Mouse (Mus musculus): ENCODE measurements around the gene Cdrt4. TPM values are rescaled to one million over a fixed set of nuclear protein-coding genes. Genes with fewer than 3 reads are reported as not detected.
A peak's percentile ranks its signal among the peaks of the same experiment; 100 is the strongest.

The Cdrt4 gene
- polyA plus RNA-seq, 1 experiment: not detected

DNA sequence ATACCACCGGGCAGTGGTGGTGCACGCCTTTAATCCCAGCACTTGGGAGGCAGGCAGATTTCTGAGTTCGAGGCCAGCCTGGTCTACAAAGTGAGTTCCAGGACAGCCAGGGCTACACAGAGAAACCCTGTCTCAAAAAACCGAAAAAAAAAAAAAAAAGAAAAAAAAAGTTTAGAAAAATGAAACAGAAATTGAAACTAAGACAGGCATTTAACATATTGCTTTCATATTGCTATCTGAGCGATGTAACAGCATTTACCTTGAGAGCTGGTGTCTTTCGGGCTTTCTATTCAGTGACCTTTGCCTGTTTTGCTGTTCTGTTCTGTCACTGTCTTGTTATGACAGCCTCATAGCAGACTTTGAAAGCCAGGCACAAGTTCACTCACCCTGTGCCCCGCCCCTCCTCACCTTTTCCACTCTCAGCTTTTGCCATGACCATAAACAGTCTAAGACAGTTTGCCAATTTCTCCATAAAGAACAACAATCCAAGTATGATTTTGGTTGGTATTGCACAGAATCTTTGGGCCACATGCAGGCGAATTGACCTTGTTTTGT is 6.7 kb downstream of the Cdrt4 start:
- TF ChIP-seq CTCF (IDR thresholded peaks at IDR 0.05; ENCODE audit: extremely low read depth, insufficient read depth, low read length) (no peak), POLR2A (IDR thresholded peaks at IDR 0.05; ENCODE audit: extremely low read depth, insufficient read depth, low read length) (no peak)
- Histone ChIP-seq H3K4me3 (ENCODE audit: insufficient read depth, low read length) (no peak overlapping the region), H3K27ac (ENCODE audit: insufficient read depth, low read length) (no peak overlapping the region), H3K4me1 (ENCODE audit: control insufficient read depth, insufficient read depth, low read length) (no peaks in the 10 kb centered on the region)

DNA sequence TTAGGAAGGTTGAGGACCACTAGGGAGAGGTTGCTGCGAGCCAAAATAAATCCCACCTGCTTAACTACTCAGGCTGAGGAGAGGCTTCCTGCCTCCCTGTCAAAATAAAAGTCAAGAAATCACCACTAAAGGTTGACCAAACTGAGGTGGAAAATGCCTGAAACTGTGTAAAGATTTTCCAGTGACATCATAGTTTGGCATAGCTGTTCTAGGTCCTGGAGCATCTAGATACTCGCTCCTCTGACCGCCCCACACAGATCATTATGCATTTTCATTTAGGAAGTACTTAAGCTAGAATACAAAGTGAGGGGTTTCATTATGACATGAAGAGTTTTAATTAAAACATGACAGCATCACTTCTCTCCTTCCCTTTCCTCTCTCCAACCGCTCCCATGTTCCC is 12.3 kb downstream of the Cdrt4 start:
- no peak overlapping the region for H3K4me3 ChIP-seq (ENCODE audit: insufficient read depth, low read length)
- H3K4me1 ChIP-seq (ENCODE audit: control insufficient read depth, insufficient read depth, low read length): no peaks in the 10 kb centered on the region
- TF ChIP-seq POLR2A (IDR thresholded peaks at IDR 0.05; ENCODE audit: extremely low read depth, insufficient read depth, low read length) (no peak), CTCF (IDR thresholded peaks at IDR 0.05; ENCODE audit: extremely low read depth, insufficient read depth, low read length) (no peak)
- H3K27ac ChIP-seq (ENCODE audit: insufficient read depth, low read length): no peak overlapping the region

DNA sequence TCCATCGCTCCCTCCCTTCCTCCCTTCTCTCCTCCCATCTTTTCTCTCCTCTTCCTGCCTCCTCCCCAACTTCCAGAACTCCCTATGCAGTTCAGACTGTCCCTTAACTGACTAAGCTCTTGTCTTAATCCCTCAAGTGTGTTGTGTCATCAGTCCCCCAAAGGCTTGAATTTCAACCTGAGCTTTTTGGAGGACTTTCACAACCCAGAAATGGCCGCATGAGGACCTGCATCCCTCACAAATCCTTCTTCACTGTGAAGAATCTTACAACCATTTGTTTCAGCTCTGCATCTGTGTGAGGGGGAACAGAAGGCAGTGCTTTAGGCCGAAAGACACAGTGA is 15.4 kb downstream of the Cdrt4 start:
- TF ChIP-seq CTCF (IDR thresholded peaks at IDR 0.05; ENCODE audit: extremely low read depth, insufficient read depth, low read length) (no peak), POLR2A (IDR thresholded peaks at IDR 0.05; ENCODE audit: extremely low read depth, insufficient read depth, low read length) (no peak)
- H3K27ac ChIP-seq (ENCODE audit: insufficient read depth, low read length): peak overlapping the region; percentile 20; the same call in 1 of the 2 replicates
- no peak overlapping the region for H3K4me3 ChIP-seq (ENCODE audit: insufficient read depth, low read length)
- no peaks in the 10 kb centered on the region for H3K4me1 ChIP-seq (ENCODE audit: control insufficient read depth, insufficient read depth, low read length)

DNA sequence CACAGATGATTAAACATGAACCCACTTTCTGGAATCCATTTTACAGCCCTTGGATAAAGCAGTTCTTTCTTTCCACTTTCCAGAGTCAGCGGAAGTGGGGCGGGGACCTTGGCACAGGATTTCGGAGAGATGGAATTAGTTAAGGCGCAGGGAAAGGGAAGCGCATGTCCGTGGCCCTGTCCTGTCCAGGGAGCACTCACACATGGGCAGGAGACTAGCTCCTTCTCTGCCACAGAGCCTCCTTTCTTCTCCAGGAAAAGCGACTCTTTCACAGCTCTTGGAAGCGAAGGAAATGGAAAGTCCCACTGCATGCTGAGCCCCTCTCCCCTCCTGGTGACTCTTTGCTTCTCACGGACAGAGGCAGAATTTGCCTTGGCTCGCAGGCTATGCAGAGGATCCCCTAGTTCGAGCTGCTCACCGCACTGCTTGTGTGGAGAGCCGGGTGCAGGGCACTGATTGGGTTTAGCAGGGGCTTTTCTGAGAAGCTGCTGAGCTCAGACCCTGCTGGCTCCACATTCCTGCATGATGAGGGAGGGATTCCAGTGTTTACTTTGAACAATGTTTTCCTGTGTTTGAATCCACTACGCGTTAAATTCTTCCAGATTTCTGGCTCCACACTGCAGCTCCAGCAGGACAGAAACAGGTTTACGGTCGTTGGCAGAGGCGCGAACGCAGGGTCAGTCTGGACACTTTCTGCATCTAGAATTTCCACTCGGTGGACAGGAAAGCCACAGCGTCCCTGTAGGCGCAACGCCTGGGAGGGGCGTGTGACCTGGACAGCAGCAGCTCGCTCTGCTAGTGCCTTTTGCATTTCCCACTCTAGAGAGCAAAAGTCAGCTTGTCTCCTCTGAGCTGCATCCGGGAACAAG is 16.0 kb downstream of the Cdrt4 start:
- TF ChIP-seq POLR2A (IDR thresholded peaks at IDR 0.05; ENCODE audit: extremely low read depth, insufficient read depth, low read length) (0 out of 2 replicates have a peak, but pooled peaks have one; percentile 27), CTCF (IDR thresholded peaks at IDR 0.05; ENCODE audit: extremely low read depth, insufficient read depth, low read length) (no peak)
- Histone ChIP-seq H3K27ac (ENCODE audit: insufficient read depth, low read length) (peak overlapping the region; percentile 20), H3K4me3 (ENCODE audit: insufficient read depth, low read length) (no peak overlapping the region), H3K4me1 (ENCODE audit: control insufficient read depth, insufficient read depth, low read length) (no peaks in the 10 kb centered on the region)

DNA sequence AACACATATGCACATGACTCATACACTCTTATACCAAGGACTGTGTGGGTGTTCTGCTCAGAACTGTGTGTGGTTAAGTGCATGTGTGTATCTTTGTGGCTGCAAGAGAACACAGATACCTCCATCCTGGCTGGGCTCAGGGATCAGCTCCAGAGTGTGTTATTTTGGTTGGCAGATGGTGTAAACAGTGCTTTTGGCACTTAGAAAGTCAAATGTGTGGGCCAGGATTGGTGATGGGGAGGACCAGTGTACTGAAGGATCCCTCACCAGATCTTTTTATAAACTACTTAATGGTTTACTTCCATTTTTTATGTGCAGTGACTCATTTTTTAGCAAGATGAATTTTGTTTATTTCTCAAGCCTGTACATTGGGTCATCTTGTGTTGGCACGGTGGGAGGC is 26.2 kb downstream of the Cdrt4 start:
- TF ChIP-seq POLR2A (IDR thresholded peaks at IDR 0.05; ENCODE audit: extremely low read depth, insufficient read depth, low read length): no peak
- no peak for TF ChIP-seq CTCF (IDR thresholded peaks at IDR 0.05; ENCODE audit: extremely low read depth, insufficient read depth, low read length)
- Histone ChIP-seq H3K4me3 (ENCODE audit: insufficient read depth, low read length) (no peak overlapping the region), H3K27ac (ENCODE audit: insufficient read depth, low read length) (no peak overlapping the region), H3K4me1 (ENCODE audit: control insufficient read depth, insufficient read depth, low read length) (no peaks in the 10 kb centered on the region)

DNA sequence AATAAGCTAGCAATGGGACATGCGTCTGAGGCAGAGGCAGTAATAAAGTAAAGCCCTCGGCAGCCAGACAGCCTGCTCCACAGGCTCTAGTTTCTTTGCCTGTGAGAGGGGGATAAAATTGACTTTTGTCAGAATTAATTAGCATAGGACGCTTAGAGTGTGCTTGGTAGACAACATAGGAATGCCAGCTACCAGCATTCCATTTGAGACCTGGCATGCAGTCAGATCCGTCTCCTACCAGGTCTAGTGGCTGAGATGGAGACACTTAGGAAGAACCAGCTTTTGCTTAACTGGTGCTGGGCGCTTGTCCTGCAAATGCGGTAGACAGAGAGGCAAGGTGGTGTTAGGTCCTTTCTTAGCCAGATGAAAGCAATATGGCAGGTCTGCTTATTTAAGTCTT is 27.9 kb downstream of the Cdrt4 start:
- H3K4me1 ChIP-seq (ENCODE audit: control insufficient read depth, insufficient read depth, low read length): peaks cover 1% of the 10 kb centered on the region; the same call in 1 of the 2 replicates
- no peak overlapping the region for H3K27ac ChIP-seq (ENCODE audit: insufficient read depth, low read length)
- no peak overlapping the region for H3K4me3 ChIP-seq (ENCODE audit: insufficient read depth, low read length)
- TF ChIP-seq CTCF (IDR thresholded peaks at IDR 0.05; ENCODE audit: extremely low read depth, insufficient read depth, low read length): no peak
- no peak for TF ChIP-seq POLR2A (IDR thresholded peaks at IDR 0.05; ENCODE audit: extremely low read depth, insufficient read depth, low read length)

DNA sequence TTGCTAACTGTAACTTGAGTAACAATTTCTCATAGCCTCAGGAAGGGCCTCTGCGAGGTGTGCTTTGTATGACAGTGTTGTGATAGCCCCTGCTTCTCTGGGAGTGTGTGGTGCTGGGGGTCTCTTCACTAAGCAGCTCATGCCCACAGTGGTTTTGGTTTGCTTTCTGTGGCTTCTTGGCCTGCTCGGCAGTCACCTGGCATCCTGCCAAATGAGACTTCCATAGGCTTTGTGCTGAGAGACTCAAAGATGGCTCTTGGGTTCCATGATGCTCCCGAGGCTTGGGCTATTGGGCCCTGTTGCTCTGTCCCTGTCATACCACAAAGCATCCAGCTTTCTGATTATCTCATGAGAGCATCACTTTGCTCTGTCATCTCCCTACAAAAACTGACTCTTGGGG is 30.7 kb downstream of the Cdrt4 start:
- Histone ChIP-seq H3K27ac (ENCODE audit: insufficient read depth, low read length) (no peak overlapping the region), H3K4me3 (ENCODE audit: insufficient read depth, low read length) (no peak overlapping the region), H3K4me1 (ENCODE audit: control insufficient read depth, insufficient read depth, low read length) (peaks cover 1% of the 10 kb centered on the region; the same call in 1 of the 2 replicates)
- TF ChIP-seq CTCF (IDR thresholded peaks at IDR 0.05; ENCODE audit: extremely low read depth, insufficient read depth, low read length): no peak
- TF ChIP-seq POLR2A (IDR thresholded peaks at IDR 0.05; ENCODE audit: extremely low read depth, insufficient read depth, low read length): no peak

DNA sequence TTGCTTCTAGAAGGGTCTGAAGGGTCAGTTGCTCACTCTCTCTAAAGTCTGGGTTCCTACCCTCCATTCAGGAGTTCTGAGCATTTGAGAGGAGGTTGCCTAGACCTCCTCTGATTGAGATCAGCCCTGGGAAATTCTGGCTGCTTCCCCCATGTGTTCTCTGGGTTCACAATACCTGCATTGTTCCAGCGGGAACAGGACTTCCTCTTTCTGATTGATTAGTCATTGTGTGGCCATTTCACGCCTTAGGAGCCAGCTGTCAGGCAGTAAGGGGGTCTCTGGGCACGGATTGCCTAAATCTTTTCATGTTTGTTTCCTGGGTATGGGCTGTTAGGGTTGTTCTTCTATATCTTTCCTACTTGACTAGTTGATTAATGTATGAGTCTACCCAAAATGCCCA is 32.8 kb downstream of the Cdrt4 start:
- Histone ChIP-seq H3K27ac (ENCODE audit: insufficient read depth, low read length) (no peak overlapping the region), H3K4me1 (ENCODE audit: control insufficient read depth, insufficient read depth, low read length) (peaks cover 1% of the 10 kb centered on the region; the same call in 1 of the 2 replicates), H3K4me3 (ENCODE audit: insufficient read depth, low read length) (no peak overlapping the region)
- no peak for TF ChIP-seq POLR2A (IDR thresholded peaks at IDR 0.05; ENCODE audit: extremely low read depth, insufficient read depth, low read length)
- no peak for TF ChIP-seq CTCF (IDR thresholded peaks at IDR 0.05; ENCODE audit: extremely low read depth, insufficient read depth, low read length)

DNA sequence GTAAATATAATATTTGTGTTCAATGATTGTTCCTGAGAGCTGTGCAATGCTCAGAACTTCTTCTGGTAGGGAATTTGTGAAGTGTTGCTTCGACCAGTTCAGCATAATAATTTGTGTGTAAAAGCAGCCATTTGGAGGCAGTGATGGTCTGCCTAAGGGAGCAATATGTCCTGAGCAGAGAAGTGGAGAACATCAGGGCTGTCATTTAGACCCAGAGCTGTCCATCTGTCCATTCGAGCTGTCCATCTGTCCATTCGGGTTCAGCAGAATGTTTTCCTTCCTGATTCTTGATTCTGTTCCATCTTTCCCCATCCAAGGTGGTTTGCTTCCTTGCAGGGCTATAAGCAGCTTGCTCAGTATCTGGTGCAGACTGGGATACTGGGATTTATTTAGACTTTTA is 33.4 kb downstream of the Cdrt4 start:
- Histone ChIP-seq H3K4me1 (ENCODE audit: control insufficient read depth, insufficient read depth, low read length) (peaks cover 1% of the 10 kb centered on the region; the same call in 1 of the 2 replicates), H3K27ac (ENCODE audit: insufficient read depth, low read length) (no peak overlapping the region), H3K4me3 (ENCODE audit: insufficient read depth, low read length) (no peak overlapping the region)
- no peak for TF ChIP-seq CTCF (IDR thresholded peaks at IDR 0.05; ENCODE audit: extremely low read depth, insufficient read depth, low read length)
- TF ChIP-seq POLR2A (IDR thresholded peaks at IDR 0.05; ENCODE audit: extremely low read depth, insufficient read depth, low read length): no peak

DNA sequence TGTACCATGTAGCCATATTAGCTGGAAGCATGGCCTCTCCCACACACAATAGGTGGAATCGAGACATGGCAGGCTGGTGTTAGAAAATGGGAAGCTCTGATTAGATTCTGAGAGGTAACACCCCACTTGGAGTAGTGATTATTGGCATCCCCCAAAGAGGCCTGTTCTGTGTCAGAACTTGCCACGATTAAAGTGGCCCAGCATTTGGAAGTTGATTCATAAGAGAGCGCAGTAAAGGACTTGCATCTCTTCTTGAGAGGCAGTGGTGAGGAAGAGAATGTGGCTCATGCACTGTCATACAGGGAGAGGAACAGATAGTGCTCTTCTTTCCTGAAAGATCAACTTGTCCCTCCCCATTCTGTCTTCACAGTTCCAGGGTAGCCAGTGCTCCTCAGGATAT is 34.1 kb downstream of the Cdrt4 start:
- TF ChIP-seq POLR2A (IDR thresholded peaks at IDR 0.05; ENCODE audit: extremely low read depth, insufficient read depth, low read length) (no peak), CTCF (IDR thresholded peaks at IDR 0.05; ENCODE audit: extremely low read depth, insufficient read depth, low read length) (no peak)
- Histone ChIP-seq H3K4me1 (ENCODE audit: control insufficient read depth, insufficient read depth, low read length) (peaks cover 1% of the 10 kb centered on the region; the same call in 1 of the 2 replicates), H3K4me3 (ENCODE audit: insufficient read depth, low read length) (no peak overlapping the region), H3K27ac (ENCODE audit: insufficient read depth, low read length) (no peak overlapping the region)

Data from cortical plate, adult 2 months (tissue).